Mouse (Mus musculus): ENCODE data around the gene Cd300e. TPM values are rescaled to one million over a fixed set of nuclear protein-coding genes. Genes with fewer than 3 reads are reported as not detected.

Gene Cd300e
- polyA plus RNA-seq (2015; fragmentation: Nextera tagmentation; extraction: Ambion mirVana), result 0.67 and 0.89 TPM in 2 replicates

DNA sequence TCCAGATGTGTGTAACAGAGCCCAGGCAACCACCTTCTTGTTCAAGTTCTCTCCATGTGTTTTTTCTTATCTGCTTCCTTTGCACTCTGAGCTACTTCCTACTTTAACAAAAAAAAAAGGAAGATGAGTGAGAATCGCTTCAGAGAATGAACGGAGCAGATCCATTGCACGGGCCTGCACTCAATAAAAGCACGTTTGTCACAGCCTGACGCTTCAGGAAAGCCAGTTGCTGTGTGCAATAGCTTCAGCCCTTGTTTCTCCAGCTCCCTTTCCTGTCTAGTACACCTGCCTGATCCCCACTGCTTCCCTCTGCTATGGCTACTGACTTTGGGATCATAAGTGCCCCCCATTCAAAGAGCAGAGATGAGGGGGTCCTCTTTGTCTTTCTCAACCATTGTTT is at the start of gene Cd300e:
Cd300e (minus strand) TSS at position 101 of the 400 bp plus-strand sequence.
- H3K36me3 ChIP-seq (replicated peaks), result no peaks in the 10 kb centered on the region
- ATAC-seq (ENCODE audit: insufficient read depth), result no peak
- no peak within 1 kb of the TSS for H3K9ac ChIP-seq
- no peaks in the 10 kb centered on the region for H3K27me3 ChIP-seq
- no peak within 1 kb of the TSS for H3K27ac ChIP-seq (replicated peaks)
- no peak within 1 kb of the TSS for H3K4me2 ChIP-seq
- WGBS (ENCODE audit: insufficient replicate concordance), result 10% methylated on average over 5 of the region's 5 CpGs
- H3K9me3 ChIP-seq (replicated peaks), result no peaks in the 10 kb centered on the region
- H3K4me1 ChIP-seq (replicated peaks), result no peaks in the 10 kb centered on the region
- no peak within 1 kb of the TSS for H3K4me3 ChIP-seq (replicated peaks)

DNA sequence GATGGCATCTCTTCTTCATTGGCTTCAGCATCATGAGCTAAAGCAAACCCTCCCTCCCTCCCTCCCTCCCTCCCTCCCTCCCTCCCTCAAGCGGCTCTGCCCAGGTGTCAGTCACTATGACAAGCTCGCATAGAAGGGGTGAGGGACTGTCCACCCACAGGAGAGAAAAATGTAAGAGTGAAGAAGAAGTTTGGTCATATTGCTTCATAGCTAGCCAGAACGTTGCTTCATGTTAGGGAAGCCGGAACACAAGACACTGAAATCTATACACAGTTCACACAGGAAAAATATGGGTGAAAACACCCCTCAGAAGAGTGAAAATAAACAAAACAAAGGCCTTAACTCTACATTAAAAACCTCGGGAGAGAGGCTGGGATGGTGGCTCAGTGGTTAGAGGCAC is 48.3 kb upstream of the Cd300e start:
- Histone ChIP-seq H3K27ac (replicated peaks) (no peak overlapping the region), H3K9me3 (replicated peaks) (no peaks in the 10 kb centered on the region), H3K36me3 (replicated peaks) (no peaks in the 10 kb centered on the region), H3K4me1 (replicated peaks) (no peaks in the 10 kb centered on the region), H3K4me2 (no peak overlapping the region), H3K9ac (no peak overlapping the region), H3K27me3 (no peaks in the 10 kb centered on the region), H3K4me3 (replicated peaks) (no peak overlapping the region)
- no peak for ATAC-seq (ENCODE audit: insufficient read depth)
- WGBS (ENCODE audit: insufficient replicate concordance), result 42% methylated on average over 5 of the region's 5 CpGs

GRCm38 (mm10) chr11:115108176-115108575 is 46.2 kb upstream of the Cd300e start:
- H3K9me3 ChIP-seq (replicated peaks), result no peaks in the 10 kb centered on the region
- H3K27ac ChIP-seq (replicated peaks), result no peak overlapping the region
- no peak overlapping the region for H3K9ac ChIP-seq
- H3K27me3 ChIP-seq, result no peaks in the 10 kb centered on the region
- ATAC-seq (ENCODE audit: insufficient read depth), result no peak
- H3K4me2 ChIP-seq, result no peak overlapping the region
- H3K36me3 ChIP-seq (replicated peaks), result no peaks in the 10 kb centered on the region
- WGBS (ENCODE audit: insufficient replicate concordance), result 74% methylated on average over 8 of the region's 8 CpGs
- no peak overlapping the region for H3K4me3 ChIP-seq (replicated peaks)
- no peaks in the 10 kb centered on the region for H3K4me1 ChIP-seq (replicated peaks)

DNA sequence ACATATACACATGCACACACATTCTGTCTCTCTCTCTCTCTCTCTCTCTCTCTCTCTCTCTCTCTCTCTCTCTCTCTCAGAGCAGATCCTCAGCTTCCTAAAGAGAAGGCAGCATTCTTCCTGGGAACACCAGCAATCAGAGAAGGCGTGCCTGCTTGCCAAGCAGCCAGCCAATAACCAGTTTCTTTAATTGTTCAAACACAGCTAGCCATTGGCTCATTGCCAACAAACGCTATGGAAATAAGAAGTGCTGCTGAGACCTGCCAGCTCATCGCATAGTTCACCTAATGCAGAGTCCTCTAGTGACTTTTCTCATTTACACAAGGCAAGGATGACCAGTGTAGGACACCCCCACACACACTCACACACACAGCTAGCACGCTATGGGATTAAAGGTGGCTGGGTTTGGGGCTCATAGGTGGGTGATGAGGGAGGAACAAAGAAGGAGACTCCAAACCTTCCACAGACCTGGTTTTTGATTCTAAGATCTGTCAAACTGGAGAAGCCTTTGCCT is 45.5 kb upstream of the Cd300e start:
- Histone ChIP-seq H3K36me3 (replicated peaks) (no peaks in the 10 kb centered on the region), H3K27ac (replicated peaks) (no peak overlapping the region), H3K27me3 (no peaks in the 10 kb centered on the region), H3K9me3 (replicated peaks) (no peaks in the 10 kb centered on the region), H3K9ac (no peak overlapping the region), H3K4me3 (replicated peaks) (no peak overlapping the region), H3K4me2 (no peak overlapping the region), H3K4me1 (replicated peaks) (no peaks in the 10 kb centered on the region)
- ATAC-seq (ENCODE audit: insufficient read depth), result no peak
- 49% methylated on average over 4 of the region's 4 CpGs for WGBS (ENCODE audit: insufficient replicate concordance)

- H3K9me3 ChIP-seq (replicated peaks), result no peaks in the 10 kb centered on the region
- no peaks in the 10 kb centered on the region for H3K36me3 ChIP-seq (replicated peaks)
- H3K4me2 ChIP-seq, result no peak overlapping the region
- no peak for ATAC-seq (ENCODE audit: insufficient read depth)
- H3K27me3 ChIP-seq, result no peaks in the 10 kb centered on the region
- H3K4me1 ChIP-seq (replicated peaks), result no peaks in the 10 kb centered on the region
- H3K9ac ChIP-seq, result no peak overlapping the region
- no peak overlapping the region for H3K27ac ChIP-seq (replicated peaks)
- 47% methylated on average over 2 of the region's 2 CpGs for WGBS (ENCODE audit: insufficient replicate concordance)
- no peak overlapping the region for H3K4me3 ChIP-seq (replicated peaks)
Measured at GRCm38 (mm10) chr11:115106638-115107037, 44.7 kb upstream of the Cd300e start.

DNA sequence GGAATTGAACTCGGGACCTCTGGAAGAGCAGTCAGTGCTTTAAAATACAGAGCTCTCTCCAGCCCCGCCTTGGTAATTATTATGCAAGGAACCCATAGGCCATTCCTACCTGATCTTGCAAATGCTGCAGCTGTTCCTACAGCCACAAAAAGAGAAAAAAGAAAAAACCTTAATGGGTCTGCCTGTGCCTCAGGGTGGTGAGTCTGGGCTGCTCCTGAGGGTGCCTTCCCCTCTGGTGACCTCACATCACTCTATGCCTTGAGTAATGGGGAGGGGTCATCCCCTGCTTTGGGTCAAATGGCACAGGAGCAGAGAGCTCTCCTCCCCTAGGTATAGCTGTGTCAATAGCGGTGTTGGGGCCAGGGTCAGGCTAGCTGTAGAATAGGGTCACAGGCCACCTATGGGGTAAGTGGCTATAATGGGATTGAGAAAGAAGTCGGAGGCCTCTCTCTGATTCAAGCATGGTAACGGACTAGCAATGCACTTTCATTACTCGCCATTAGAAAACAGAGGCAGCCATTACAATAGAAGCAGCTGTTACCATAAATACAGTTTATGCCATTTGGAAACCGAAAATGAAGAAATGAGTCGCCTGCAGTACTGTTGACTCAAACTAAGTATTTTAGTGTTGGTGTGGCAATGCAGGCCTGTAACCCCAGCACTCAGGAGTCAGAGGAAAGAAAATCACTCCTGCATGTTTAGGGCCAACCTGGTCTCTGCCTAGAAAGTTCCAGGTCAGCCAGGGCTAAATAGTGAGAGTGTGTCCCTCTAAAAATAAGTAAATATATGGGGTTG is 43.0 kb upstream of the Cd300e start:
- Histone ChIP-seq H3K27ac (replicated peaks) (no peak overlapping the region), H3K9me3 (replicated peaks) (no peaks in the 10 kb centered on the region), H3K4me1 (replicated peaks) (no peaks in the 10 kb centered on the region), H3K27me3 (no peaks in the 10 kb centered on the region), H3K9ac (no peak overlapping the region), H3K36me3 (replicated peaks) (no peaks in the 10 kb centered on the region), H3K4me2 (no peak overlapping the region), H3K4me3 (replicated peaks) (no peak overlapping the region)
- no peak for ATAC-seq (ENCODE audit: insufficient read depth)
- WGBS (ENCODE audit: insufficient replicate concordance), result 58% methylated on average over 8 of the region's 8 CpGs

DNA sequence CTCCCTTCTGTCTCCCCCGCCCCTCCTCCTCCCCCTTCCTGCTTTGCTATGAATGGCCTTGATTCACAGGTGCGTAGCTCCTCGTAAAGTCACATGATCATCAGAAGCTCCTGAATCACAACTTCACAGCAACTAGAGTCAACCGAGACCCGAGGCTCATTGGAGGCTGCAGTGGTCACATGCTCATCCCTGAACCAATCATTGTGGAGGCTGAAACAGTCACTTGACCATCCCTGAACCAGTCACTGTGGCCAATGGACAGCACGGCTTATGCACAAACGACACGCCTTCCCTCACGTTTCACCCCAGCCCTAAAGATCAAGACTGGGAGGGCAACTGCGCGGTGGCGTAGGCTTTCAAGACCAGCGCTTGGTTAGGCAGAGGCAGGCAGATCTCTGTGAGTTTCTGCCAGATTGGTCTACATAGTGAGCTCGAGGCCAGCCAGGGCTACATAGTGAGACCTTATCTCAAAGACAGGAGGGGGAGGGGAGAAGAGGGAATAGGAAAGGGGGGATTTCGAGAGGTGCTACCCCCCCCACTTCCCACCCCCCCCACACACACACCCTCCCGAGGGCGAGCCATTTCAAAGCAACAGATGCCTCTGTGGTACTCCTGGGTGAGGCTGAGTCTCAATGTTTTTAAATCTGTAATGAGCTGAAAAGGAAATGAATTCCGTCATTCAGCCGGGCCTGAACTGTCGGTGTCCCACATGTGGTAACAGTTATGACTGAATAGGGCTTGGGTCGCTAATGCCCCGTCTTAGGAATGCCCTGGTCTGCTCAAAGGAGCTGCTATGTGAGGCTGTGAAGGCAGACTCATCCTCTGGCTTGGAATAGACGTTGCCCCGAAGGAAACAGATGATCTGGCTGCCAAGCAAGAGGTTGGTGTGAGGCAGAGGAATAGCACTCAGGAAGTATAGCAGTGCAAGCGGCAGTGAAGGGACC is 41.8 kb upstream of the Cd300e start:
- Histone ChIP-seq H3K27ac (replicated peaks) (no peak overlapping the region), H3K27me3 (no peaks in the 10 kb centered on the region), H3K9me3 (replicated peaks) (no peaks in the 10 kb centered on the region), H3K9ac (no peak overlapping the region), H3K4me1 (replicated peaks) (no peaks in the 10 kb centered on the region), H3K4me2 (no peak overlapping the region), H3K36me3 (replicated peaks) (no peaks in the 10 kb centered on the region), H3K4me3 (replicated peaks) (no peak overlapping the region)
- 71% methylated on average over 25 of the region's 25 CpGs for WGBS (ENCODE audit: insufficient replicate concordance)
- no peak for ATAC-seq (ENCODE audit: insufficient read depth)

GRCm38 (mm10) chr11:115102116-115102515 is 40.1 kb upstream of the Cd300e start:
- H3K27ac ChIP-seq (replicated peaks), result no peak overlapping the region
- no peak for ATAC-seq (ENCODE audit: insufficient read depth)
- H3K4me3 ChIP-seq (replicated peaks), result no peak overlapping the region
- H3K9ac ChIP-seq, result no peak overlapping the region
- no peaks in the 10 kb centered on the region for H3K9me3 ChIP-seq (replicated peaks)
- H3K36me3 ChIP-seq (replicated peaks), result no peaks in the 10 kb centered on the region
- no peaks in the 10 kb centered on the region for H3K27me3 ChIP-seq
- H3K4me1 ChIP-seq (replicated peaks), result no peaks in the 10 kb centered on the region
- WGBS (ENCODE audit: insufficient replicate concordance), result 85% methylated on average over 9 of the region's 9 CpGs
- no peak overlapping the region for H3K4me2 ChIP-seq

GRCm38 (mm10) chr11:115101615-115102051 is 39.7 kb upstream of the Cd300e start:
- H3K27me3 ChIP-seq, result no peaks in the 10 kb centered on the region
- no peak overlapping the region for H3K27ac ChIP-seq (replicated peaks)
- no peak overlapping the region for H3K4me3 ChIP-seq (replicated peaks)
- H3K36me3 ChIP-seq (replicated peaks), result no peaks in the 10 kb centered on the region
- no peaks in the 10 kb centered on the region for H3K4me1 ChIP-seq (replicated peaks)
- no peak for ATAC-seq (ENCODE audit: insufficient read depth)
- WGBS (ENCODE audit: insufficient replicate concordance), result 61% methylated on average over 6 of the region's 6 CpGs
- H3K9me3 ChIP-seq (replicated peaks), result no peaks in the 10 kb centered on the region
- H3K9ac ChIP-seq, result no peak overlapping the region
- H3K4me2 ChIP-seq, result no peak overlapping the region

GRCm38 (mm10) chr11:115100741-115101140 is 38.8 kb upstream of the Cd300e start:
- 69% methylated on average over 7 of the region's 7 CpGs for WGBS (ENCODE audit: insufficient replicate concordance)
- H3K4me1 ChIP-seq (replicated peaks), result no peaks in the 10 kb centered on the region
- no peak overlapping the region for H3K4me3 ChIP-seq (replicated peaks)
- no peaks in the 10 kb centered on the region for H3K36me3 ChIP-seq (replicated peaks)
- no peaks in the 10 kb centered on the region for H3K9me3 ChIP-seq (replicated peaks)
- H3K27me3 ChIP-seq, result no peaks in the 10 kb centered on the region
- no peak overlapping the region for H3K27ac ChIP-seq (replicated peaks)
- ATAC-seq (ENCODE audit: insufficient read depth), result no peak
- H3K9ac ChIP-seq, result no peak overlapping the region
- H3K4me2 ChIP-seq, result no peak overlapping the region

GRCm38 (mm10) chr11:115100032-115100621 is 38.1 kb upstream of the Cd300e start:
- Histone ChIP-seq H3K27me3 (no peaks in the 10 kb centered on the region), H3K36me3 (replicated peaks) (no peaks in the 10 kb centered on the region), H3K4me2 (no peak overlapping the region), H3K9ac (no peak overlapping the region), H3K4me3 (replicated peaks) (no peak overlapping the region), H3K4me1 (replicated peaks) (no peaks in the 10 kb centered on the region), H3K9me3 (replicated peaks) (no peaks in the 10 kb centered on the region), H3K27ac (replicated peaks) (no peak overlapping the region)
- WGBS (ENCODE audit: insufficient replicate concordance), result 53% methylated on average over 5 of the region's 5 CpGs
- ATAC-seq (ENCODE audit: insufficient read depth), result no peak
